Mouse (Mus musculus) kidney, postnatal 10 days (tissue): Measurements from ENCODE around the gene Washc1.
"Not testable (repeated sequence)": the region's sequence is repeated elsewhere in the genome, so short reads cannot be mapped to it uniquely, and the experiment has no call there.

ENCODE experiments used
- DNase-seq: peaks from one replicate; pipeline ENCODE4 v3.0.0; 2021; ENCODE audit warnings: mixed read lengths

Gene Washc1

GRCm38 (mm10) chr17:66111402-66111959 lies at the start of gene Washc1:
Gene Washc1, plus strand, starts transcription at chr17:66111545.
- DNase-seq: peak; percentile 95

GRCm38 (mm10) chr17:66065115-66065514 lies 46.2 kb upstream of the Washc1 start:
- no peak for DNase-seq

GRCm38 (mm10) chr17:66069036-66069435 lies 42.3 kb upstream of the Washc1 start:
- not testable (repeated sequence) for DNase-seq

GRCm38 (mm10) chr17:66073971-66074370 lies 37.4 kb upstream of the Washc1 start:
- DNase-seq: no peak

- no peak for DNase-seq
Measured at GRCm38 (mm10) chr17:66075827-66076173, 35.5 kb upstream of the Washc1 start.

- peak; percentile 57 for DNase-seq
Measured at GRCm38 (mm10) chr17:66076174-66076927, 35.0 kb upstream of the Washc1 start.

GRCm38 (mm10) chr17:66076934-66077333 lies 34.4 kb upstream of the Washc1 start, which contains the start of gene Ankrd12:
Gene Ankrd12, minus strand, starts transcription at chr17:66077089.
- peak; percentile 98 for DNase-seq

- no peak for DNase-seq
Measured at GRCm38 (mm10) chr17:66077437-66077850, 33.9 kb upstream of the Washc1 start.

- no peak for DNase-seq
Measured at GRCm38 (mm10) chr17:66084486-66084885, 26.9 kb upstream of the Washc1 start.

- DNase-seq: no peak
Measured at GRCm38 (mm10) chr17:66085038-66085437, 26.3 kb upstream of the Washc1 start.

GRCm38 (mm10) chr17:66090251-66090650 lies 21.1 kb upstream of the Washc1 start:
- no peak for DNase-seq

- DNase-seq: no peak
Measured at GRCm38 (mm10) chr17:66091392-66091791, 20.0 kb upstream of the Washc1 start.

GRCm38 (mm10) chr17:66092065-66092464 lies 19.3 kb upstream of the Washc1 start:
- DNase-seq: no peak

- no peak for DNase-seq
Measured at GRCm38 (mm10) chr17:66092664-66093063, 18.7 kb upstream of the Washc1 start.

GRCm38 (mm10) chr17:66100566-66101379 lies 10.6 kb upstream of the Washc1 start:
- no peak for DNase-seq

GRCm38 (mm10) chr17:66101380-66102330 lies 9.7 kb upstream of the Washc1 start, which contains the start of gene Ndufv2:
Gene Ndufv2, minus strand, starts transcription at chr17:66101559.
- peak; percentile 97 for DNase-seq

GRCm38 (mm10) chr17:66104076-66104475 lies 7.3 kb upstream of the Washc1 start:
- DNase-seq: no peak

GRCm38 (mm10) chr17:66106601-66107267 lies 4.6 kb upstream of the Washc1 start:
- peak; percentile 82 for DNase-seq

- DNase-seq: no peak
Measured at GRCm38 (mm10) chr17:66107466-66107865, 3.9 kb upstream of the Washc1 start.

- no peak for DNase-seq
Measured at GRCm38 (mm10) chr17:66108198-66108597, 3.1 kb upstream of the Washc1 start.

GRCm38 (mm10) chr17:66110746-66111145 lies 599 bp upstream of the Washc1 start:
- DNase-seq: peak; percentile 66

GRCm38 (mm10) chr17:66112166-66112565 lies 821 bp downstream of the Washc1 start:
- DNase-seq: no peak
